Mouse (Mus musculus): ENCODE measurements at regions not wholly inside any gene's neighbourhood (a gene's known extent, or its start where the extent isn't known, plus 50 kb on each side); places are given as distances from the start of the nearest gene placed in this dataset.
"Not testable (repeated sequence)": the region's sequence is repeated elsewhere in the genome, so short reads cannot be mapped to it uniquely, and the experiment has no call there.

DNA sequence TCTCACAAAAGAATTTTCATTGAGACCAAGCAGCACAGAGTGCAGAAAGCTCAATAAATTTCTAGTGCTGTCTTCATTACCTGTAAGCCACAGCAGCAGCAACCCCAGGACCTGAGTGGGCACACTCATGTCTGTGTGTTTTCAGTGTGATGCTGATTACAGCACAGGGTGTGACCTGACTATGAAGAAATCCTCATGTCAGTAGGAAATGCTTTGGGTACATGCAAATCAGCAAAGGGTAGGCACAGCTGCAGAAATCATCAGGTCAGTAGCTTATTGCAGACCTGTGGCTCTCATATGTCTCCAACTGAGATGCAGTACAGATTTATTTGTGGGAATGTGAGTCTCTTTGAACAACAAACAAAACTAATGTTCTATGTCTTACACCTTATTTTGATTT is 977.1 kb downstream of the Rpia start:
- not testable (repeated sequence) for TF ChIP-seq CTCF, EP300 (IDR thresholded peaks at IDR 0.05; ENCODE audit: low read depth)

Measured in liver, embryonic 14.5 days (tissue).